Mouse (Mus musculus): ENCODE results near the gene Mrps34.

DNA sequence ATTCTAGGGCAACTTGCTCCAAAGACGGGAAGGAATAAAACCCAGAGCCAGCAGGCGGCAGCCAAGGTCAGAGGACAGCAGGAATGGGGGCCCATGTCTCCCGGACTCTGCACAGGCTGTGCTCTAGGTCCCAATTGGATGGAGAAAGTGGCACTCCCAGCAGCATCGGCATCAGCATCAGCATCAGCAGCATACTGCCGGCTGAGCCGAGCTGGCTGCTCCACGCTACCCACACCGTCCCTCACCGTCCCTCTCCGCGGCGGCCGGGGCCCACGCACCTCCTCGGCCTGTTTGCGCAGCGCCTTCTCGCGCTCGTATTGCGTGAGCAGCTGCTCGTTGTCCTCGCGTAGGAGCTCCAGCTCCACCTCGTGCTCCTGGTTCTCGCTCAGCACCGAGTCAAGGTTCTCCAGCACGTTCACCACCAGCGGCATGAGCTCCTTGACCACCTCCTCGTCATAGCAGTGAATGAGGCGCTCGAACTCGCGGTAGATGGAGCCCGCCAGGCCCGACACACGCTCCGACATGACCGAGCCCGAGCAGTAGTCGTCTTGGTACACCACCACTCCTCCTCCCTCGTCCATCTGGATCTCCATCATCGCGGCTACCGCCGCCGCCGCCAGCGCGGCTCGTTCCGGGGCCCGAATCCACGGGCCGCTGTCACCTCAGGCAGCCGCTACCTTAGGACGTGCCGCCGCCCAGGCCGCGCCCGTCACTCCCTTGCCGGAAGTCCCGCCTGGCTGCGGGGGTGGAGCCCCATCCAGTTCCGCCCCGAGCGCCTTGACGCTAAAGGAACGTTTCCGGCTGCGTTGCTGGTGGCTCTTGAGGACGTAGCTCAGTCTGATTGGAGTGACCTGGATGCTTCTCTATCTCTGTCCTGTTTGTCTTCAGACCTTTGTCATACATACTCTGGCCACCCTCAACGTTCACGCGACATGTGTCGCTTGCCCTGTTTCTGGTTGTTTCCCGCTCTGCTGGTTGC is 41.6 kb downstream of the Mrps34 start, which contains the start of gene Mapk8ip3:
- peak; percentile 7; the same call in 1 of the 2 replicates for TF ChIP-seq CTCF (IDR thresholded peaks at IDR 0.05; ENCODE audit: borderline replicate concordance, extremely low read depth, insufficient read depth, insufficient read length)
- TF ChIP-seq POLR2A (IDR thresholded peaks at IDR 0.05; ENCODE audit: borderline replicate concordance, extremely low read depth, insufficient read depth, insufficient read length, poor library complexity, severe bottlenecking): peak; percentile 91

All from brain, embryonic 14.5 days (tissue).